Mouse (Mus musculus) cortical plate, adult 2 months (tissue): Measurements from ENCODE around the gene Zc3h12b.

Experiments
- CTCF ChIP-seq: fragments of 200-500 bp; IDR thresholded peaks from 2 replicates; pipeline ENCODE4 v1.5.1; 2011; ENCODE audit warnings: mild to moderate bottlenecking, control low read depth, low read length; ENCODE audit not compliant: insufficient read depth; ENCODE audit errors: extremely low read depth
- POLR2A ChIP-seq: fragments of 200-500 bp; IDR thresholded peaks from 2 replicates; pipeline ENCODE4 v1.6.1; 2011; ENCODE audit warnings: mild to moderate bottlenecking, low read length, control low read depth; ENCODE audit not compliant: insufficient read depth; ENCODE audit errors: extremely low read depth

DNA sequence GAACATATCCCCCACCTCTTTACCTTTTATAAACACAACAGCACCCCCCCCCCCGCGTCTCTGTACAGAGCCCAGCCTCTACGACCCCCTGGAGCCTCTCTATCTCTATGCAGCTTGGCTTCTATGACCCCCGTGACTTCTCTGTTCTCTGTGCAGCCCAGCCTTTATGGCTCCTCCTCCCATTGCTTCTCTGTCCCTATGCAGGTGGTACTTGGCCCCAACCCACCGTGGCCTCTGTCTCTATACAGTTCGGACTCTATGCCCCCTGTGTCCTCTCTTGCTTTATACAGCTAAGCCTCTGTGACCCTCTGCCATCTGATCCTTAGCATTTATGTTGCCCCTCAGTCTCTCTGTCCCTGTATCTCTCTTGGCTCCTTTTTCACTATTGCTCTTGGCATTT is 257.6 kb downstream of the Zc3h12b start:
- no peak for TF ChIP-seq CTCF
- TF ChIP-seq POLR2A, result no peak
